Mouse (Mus musculus) Patski (cell line): Measurements from ENCODE around the gene Adamts8. TPM values are rescaled to one million over a fixed set of nuclear protein-coding genes. Genes with fewer than 3 reads are reported as not detected.

ENCODE experiments used
- ATAC-seq: fragments of 100-300 bp; one replicate; pipeline ENCODE4 v1.8.0; 2021
- CTCF ChIA-PET: fragments of 350-600 bp; sonication (Branson Sonifier 250); formaldehyde crosslinking; loops from one replicate; lab custom pipeline; 2022; ENCODE audit warnings: inconsistent platforms; lab: Charles Lee
- POLR2A ChIA-PET: fragments of 350-600 bp; sonication (Branson Sonifier 250); formaldehyde crosslinking; loops from one replicate; lab custom pipeline; 2022; ENCODE audit warnings: antibody characterized with exemption, inconsistent platforms; lab: Charles Lee
- DNase-seq: peaks from one replicate; pipeline ENCODE4 v3.0.0-alpha.2; 2011; ENCODE audit warnings: low read depth, low spot score
- H3K27me3 ChIP-seq: fragments of 371-371 bp; one replicate; pipeline ENCODE4 v1.5.1; 2021
- CTCF ChIP-seq: fragments of 100-300 bp; IDR thresholded peaks from one replicate; pipeline ENCODE4 v1.5.1; 2021
- in situ Hi-C: fragments of 300-500 bp; cut with MboI; formaldehyde crosslinking; loops from 3 replicates; pipeline ENCODE4 v1.11.1; 2018; ENCODE audit warnings: low pct_unique_long_range_greater_than_20kb, mixed read lengths
- polyA plus RNA-seq: library from polyadenylated mRNA; unstranded; gene quantifications from one replicate; pipeline ENCODE4 v1.2.3, GENCODE M21; 2021

Adamts8 gene
- polyA plus RNA-seq, 1 experiment from 2014 or later = not detected

DNA sequence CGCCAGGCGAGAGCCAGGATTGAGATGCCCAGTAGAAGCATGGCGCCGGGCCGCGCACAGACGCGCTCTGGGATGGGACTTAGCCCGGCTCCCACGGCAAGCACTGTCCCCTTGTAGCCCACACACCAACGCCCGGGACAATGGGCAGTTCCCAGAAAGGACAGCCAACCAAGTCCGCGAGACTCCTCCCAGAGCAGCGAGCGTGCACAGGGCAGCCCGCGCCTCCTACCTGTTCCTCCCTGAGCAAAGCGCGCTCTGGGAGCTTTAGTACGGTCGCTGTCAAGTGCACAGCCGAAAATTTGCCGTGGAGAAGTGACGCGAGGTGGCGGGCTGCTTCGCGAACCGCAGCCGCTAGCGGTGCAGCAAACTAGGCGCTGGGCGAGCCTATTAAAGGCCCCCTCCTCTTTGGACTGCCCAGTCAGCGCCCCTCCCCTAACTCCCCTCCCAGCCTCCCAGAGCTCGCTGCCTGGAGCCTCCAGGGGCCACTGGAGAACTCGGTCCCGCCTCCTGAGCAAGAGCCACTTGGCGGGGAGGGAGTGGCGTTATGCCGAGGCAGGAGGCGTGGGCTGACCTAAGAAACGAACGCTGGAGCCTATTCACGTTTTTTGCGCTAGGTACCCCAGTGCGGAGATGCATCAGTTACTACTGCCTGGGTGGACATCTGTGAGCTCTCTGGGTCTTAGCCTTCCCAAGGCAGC lies 20.0 kb upstream of the Adamts8 start, which contains the start of gene Adamts15:
TSS of gene Adamts15 (minus strand) at position 256 of the 698 bp plus-strand sequence.
- CTCF ChIA-PET = interaction anchor here (1.1 to 2.6 kb wide), 2 partner anchors 14 to 442 kb away, joined by 4 to 10 read pairs; no protein-coding TSS in a partner anchor
- no peak for ATAC-seq
- H3K27me3 ChIP-seq = peaks cover 17% of the 10 kb centered on the region
- in situ Hi-C loops = no loop called here
- no peak for DNase-seq
- POLR2A ChIA-PET = interaction anchor here (1.4 kb wide), 1 partner anchor 14 kb away, joined by 3 read pairs; no protein-coding TSS in a partner anchor
- no peak for TF ChIP-seq CTCF

- in situ Hi-C loops = no loop called here
- TF ChIP-seq CTCF = no peak
- no peak for ATAC-seq
- ChIA-PET POLR2A (no interaction called here), CTCF (interaction anchor here (0.8 to 1.1 kb wide), 2 partner anchors 12 to 449 kb away, joined by 3 read pairs; no protein-coding TSS in a partner anchor)
- no peak for DNase-seq
- H3K27me3 ChIP-seq = no peaks in the 10 kb centered on the region
Measured at GRCm38 (mm10) chr9:30928759-30929158, 13.6 kb upstream of the Adamts8 start.

DNA sequence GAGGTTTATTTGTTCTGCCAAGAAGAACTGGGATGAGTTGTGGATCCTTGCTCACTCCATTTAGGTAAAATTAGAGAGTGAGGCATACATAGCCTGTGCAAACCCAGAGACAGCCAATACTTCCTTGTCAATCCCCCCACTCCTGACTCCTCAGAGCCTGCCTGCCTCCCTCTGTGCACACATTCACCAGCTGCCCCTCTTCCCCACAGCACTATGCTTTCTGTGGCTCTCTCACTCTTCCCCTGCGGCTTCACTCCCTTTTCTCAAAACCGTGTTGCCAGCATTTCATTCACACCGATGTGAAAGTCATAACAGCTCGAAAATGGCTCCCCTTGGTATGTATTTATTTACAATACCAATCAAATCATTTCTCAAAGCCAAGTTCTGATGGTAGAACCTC lies 10.0 kb upstream of the Adamts8 start:
- TF ChIP-seq CTCF = no peak
- ATAC-seq (no peak), DNase-seq (no peak)
- in situ Hi-C loops = no loop called here
- no peaks in the 10 kb centered on the region for H3K27me3 ChIP-seq
- POLR2A ChIA-PET = no interaction called here
- CTCF ChIA-PET = interaction anchor here (4.4 kb wide), 1 partner anchor 452 kb away, joined by 28 read pairs; no protein-coding TSS in a partner anchor

GRCm38 (mm10) chr9:30934827-30935226 lies 7.5 kb upstream of the Adamts8 start:
- ATAC-seq (no peak), DNase-seq (no peak)
- TF ChIP-seq CTCF = no peak
- CTCF ChIA-PET = interaction anchor here (4.4 kb wide), 1 partner anchor 455 kb away, joined by 28 read pairs; no protein-coding TSS in a partner anchor
- H3K27me3 ChIP-seq = peaks cover 6% of the 10 kb centered on the region
- in situ Hi-C loops = no loop called here
- POLR2A ChIA-PET = no interaction called here

GRCm38 (mm10) chr9:30936674-30937438 lies 5.5 kb upstream of the Adamts8 start:
- ATAC-seq (peak; percentile 54), DNase-seq (no peak)
- ChIA-PET POLR2A (interaction anchor here (0.6 to 1.5 kb wide), 3 partner anchors 14 to 463 kb away, joined by 3 to 6 read pairs (median 3); partner anchors contain the start of gene Adamts15), CTCF (interaction anchor here (0.6 to 1.9 kb wide), 36 partner anchors 8 to 504 kb away, joined by 3 to 62 read pairs (median 4); no protein-coding TSS in a partner anchor)
- peaks cover 21% of the 10 kb centered on the region for H3K27me3 ChIP-seq
- peak; percentile 70 for TF ChIP-seq CTCF
- in situ Hi-C loops = no loop called here

GRCm38 (mm10) chr9:30940328-30940727 lies 2.0 kb upstream of the Adamts8 start:
- POLR2A ChIA-PET = interaction anchor here (0.8 kb wide), 1 partner anchor 101 kb away, joined by 3 read pairs; no protein-coding TSS in a partner anchor
- ATAC-seq (no peak), DNase-seq (no peak)
- CTCF ChIA-PET = interaction anchor here (0.8 to 3.1 kb wide), 17 partner anchors 8 to 502 kb away, joined by 3 to 52 read pairs (median 4); no protein-coding TSS in a partner anchor
- H3K27me3 ChIP-seq = peaks cover 51% of the 10 kb centered on the region
- TF ChIP-seq CTCF = peak; percentile 92
- in situ Hi-C loops = loop anchor here (5.0 kb wide), 1 partner anchor 463 kb away; no protein-coding TSS in a partner anchor

DNA sequence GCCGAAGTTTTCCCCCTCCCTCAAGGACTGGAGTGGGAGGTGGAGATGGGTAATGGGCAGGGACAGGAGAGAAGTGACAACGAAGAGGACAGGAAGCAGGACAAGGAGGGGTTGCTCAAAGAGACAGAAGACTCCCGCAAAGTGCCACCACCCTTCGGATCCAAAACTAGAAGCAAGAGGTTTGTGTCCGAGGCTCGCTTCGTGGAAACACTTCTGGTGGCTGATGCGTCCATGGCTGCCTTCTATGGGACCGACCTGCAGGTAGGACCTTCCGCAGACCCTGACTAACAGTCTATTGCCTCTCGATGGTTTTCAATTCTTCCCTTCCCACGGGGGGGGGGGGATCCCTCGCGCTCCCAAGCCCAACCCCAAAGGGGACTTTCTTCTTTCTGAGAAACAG lies 979 bp downstream of the Adamts8 start:
- ATAC-seq = no peak
- in situ Hi-C loops = loop anchor here (5.0 kb wide), 1 partner anchor 466 kb away; no protein-coding TSS in a partner anchor
- POLR2A ChIA-PET = no interaction called here
- no peak for TF ChIP-seq CTCF
- H3K27me3 ChIP-seq = peaks cover 54% of the 10 kb centered on the region
- CTCF ChIA-PET = interaction anchor here (2.2 kb wide), 1 partner anchor 463 kb away, joined by 8 read pairs; no protein-coding TSS in a partner anchor
- DNase-seq = no peak

- ChIA-PET CTCF (interaction anchor here (1.2 to 2.2 kb wide), 3 partner anchors 8 to 464 kb away, joined by 3 to 8 read pairs (median 3); no protein-coding TSS in a partner anchor), POLR2A (no interaction called here)
- H3K27me3 ChIP-seq = peaks cover 47% of the 10 kb centered on the region
- TF ChIP-seq CTCF = no peak
- DNase-seq (no peak), ATAC-seq (no peak)
- in situ Hi-C loops = loop anchor here (5.0 kb wide), 1 partner anchor 467 kb away; no protein-coding TSS in a partner anchor
Measured at GRCm38 (mm10) chr9:30944234-30944633, 1.9 kb downstream of the Adamts8 start.

DNA sequence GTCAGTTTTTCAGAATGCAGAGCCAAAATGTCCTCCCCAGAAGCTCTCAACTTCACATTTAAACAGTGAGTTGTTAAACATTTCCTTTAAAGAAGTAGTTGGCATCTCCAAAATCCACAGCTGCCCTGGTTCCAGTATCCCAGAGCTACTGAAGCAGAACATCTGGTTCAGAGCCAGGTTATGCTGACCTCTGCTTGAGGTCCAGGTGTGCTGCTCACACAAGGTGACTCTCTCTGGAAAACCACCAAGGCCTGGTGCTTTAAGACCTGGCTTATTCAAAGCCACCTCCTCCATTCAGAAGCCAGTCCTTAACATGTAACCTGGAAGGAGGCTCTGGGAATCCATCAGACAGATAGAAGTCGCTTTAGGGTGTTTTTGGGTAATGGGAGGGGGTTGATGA lies 2.9 kb downstream of the Adamts8 start:
- POLR2A ChIA-PET = no interaction called here
- TF ChIP-seq CTCF = no peak
- peaks cover 47% of the 10 kb centered on the region for H3K27me3 ChIP-seq
- ATAC-seq (no peak), DNase-seq (no peak)
- in situ Hi-C loops = no loop called here
- CTCF ChIA-PET = interaction anchor here (1.0 to 2.2 kb wide), 4 partner anchors 9 to 465 kb away, joined by 3 to 8 read pairs (median 3); no protein-coding TSS in a partner anchor

DNA sequence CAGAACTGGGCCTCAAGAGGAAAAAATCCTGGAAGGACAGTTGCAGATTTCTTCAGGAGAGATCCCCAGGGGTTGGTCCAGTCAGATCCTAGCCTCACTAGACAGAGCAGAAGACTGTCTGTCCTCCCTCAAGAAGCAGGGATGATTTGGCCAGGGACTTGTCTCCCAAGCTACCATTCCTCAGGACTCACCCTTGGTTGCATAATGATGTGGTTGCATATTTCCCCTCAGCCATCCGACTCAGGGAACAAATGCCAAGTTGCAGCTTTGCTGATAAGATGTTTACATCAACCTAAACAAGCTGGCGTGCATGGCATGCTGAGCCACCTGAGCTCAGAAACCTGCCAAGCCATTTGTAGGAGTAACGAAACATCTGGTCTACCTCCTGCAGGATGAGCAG lies 7.1 kb downstream of the Adamts8 start:
- CTCF ChIA-PET = interaction anchor here (1.3 to 3.8 kb wide), 4 partner anchors 9 to 486 kb away, joined by 3 to 19 read pairs (median 6); no protein-coding TSS in a partner anchor
- POLR2A ChIA-PET = no interaction called here
- in situ Hi-C loops = no loop called here
- DNase-seq (no peak), ATAC-seq (no peak)
- TF ChIP-seq CTCF = no peak
- H3K27me3 ChIP-seq = peaks cover 13% of the 10 kb centered on the region
